Mouse (Mus musculus) MEL (cell line): ENCODE results near the gene Dhrs7b. TPM values are rescaled to one million over a fixed set of nuclear protein-coding genes. Genes with fewer than 3 reads are reported as not detected.

ENCODE experiments used
- DNase-seq: peaks from one replicate; pipeline ENCODE4 v3.0.0; 2011; ENCODE audit warnings: low read depth, low spot score
- H3K27ac ChIP-seq: 2 replicates; pipeline ENCODE4 v1.5.1; 2012; ENCODE audit warnings: low read depth, mild to moderate bottlenecking, control low read depth, low read length, moderate library complexity; ENCODE audit not compliant: control insufficient read depth
- H3K27me3 ChIP-seq, 2 experiments: fragments of 150-350 bp in 1 of 2; sonication (generic) in 1 of 2; 2 replicates each; pipeline ENCODE4 v1.6.1; 2012; ENCODE audit warnings: low read length in 2 of 2, mild to moderate bottlenecking in 2 of 2, improper control_type of control experiment in 1 of 2, moderate library complexity in 1 of 2; ENCODE audit not compliant: insufficient read depth in 2 of 2, control insufficient read depth in 1 of 2
- H3K36me3 ChIP-seq, 2 experiments: 2 replicates each; pipeline ENCODE4 v1.6.1; 2012 to 2014; ENCODE audit warnings: low read length in 2 of 2, improper control_type of control experiment in 1 of 2, inconsistent platforms in 1 of 2, mild to moderate bottlenecking in 1 of 2; ENCODE audit not compliant: insufficient read depth in 2 of 2, control insufficient read depth in 1 of 2
- H3K4me1 ChIP-seq, 2 experiments: fragments of 150-350 bp in 1 of 2; sonication (generic) in 1 of 2; 2 replicates each; pipeline ENCODE4 v1.6.1; 2012; ENCODE audit warnings: low read length in 2 of 2, improper control_type of control experiment in 1 of 2, mild to moderate bottlenecking in 1 of 2; ENCODE audit not compliant: insufficient read depth in 2 of 2, control insufficient read depth in 1 of 2
- H3K4me3 ChIP-seq, 2 experiments: fragments of 150-350 bp in 1 of 2; sonication (generic) in 1 of 2; 2 replicates each; pipeline ENCODE4 v1.5.1; 2012; ENCODE audit warnings: low read depth in 2 of 2, low read length in 2 of 2, mild to moderate bottlenecking in 2 of 2, moderate library complexity in 2 of 2, control low read depth in 1 of 2, improper control_type of control experiment in 1 of 2; ENCODE audit not compliant: control insufficient read depth in 1 of 2, insufficient read depth in 1 of 2
- H3K79me2 ChIP-seq: 2 replicates; pipeline ENCODE4 v1.6.1; 2012; ENCODE audit warnings: mild to moderate bottlenecking, low read length, moderate library complexity; ENCODE audit not compliant: control insufficient read depth, poor library complexity, insufficient read depth
- H3K9ac ChIP-seq: 2 replicates; pipeline ENCODE4 v1.6.1; 2012; ENCODE audit warnings: low read depth, mild to moderate bottlenecking, control low read depth, low read length, moderate library complexity; ENCODE audit not compliant: control insufficient read depth, poor library complexity, severe bottlenecking
- H3K9me3 ChIP-seq: fragments of 150-350 bp; sonication (generic); replicated peaks from 2 replicates; pipeline ENCODE4 v1.6.1; 2012; ENCODE audit warnings: mild to moderate bottlenecking, low read length, improper control_type of control experiment, moderate library complexity; ENCODE audit not compliant: insufficient read depth
- CHD1 ChIP-seq: IDR thresholded peaks from 2 replicates; pipeline ENCODE4 v1.6.1; 2012; ENCODE audit warnings: low read depth, mild to moderate bottlenecking, inconsistent platforms, low read length, improper control_type of control experiment
- CHD2 ChIP-seq: IDR thresholded peaks from 2 replicates; pipeline ENCODE4 v1.6.1; 2011; ENCODE audit warnings: low read length, improper control_type of control experiment
- CTCF ChIP-seq, 3 experiments: IDR thresholded peaks in 2 of 3; conservative IDR thresholded peaks in 1 of 3; 2 replicates each; pipeline ENCODE4 v1.5.1; 2011 to 2012; ENCODE audit warnings: low read length in 3 of 3, low read depth in 2 of 3, mild to moderate bottlenecking in 2 of 3, improper control_type of control experiment in 1 of 3, inconsistent platforms in 1 of 3, mixed read lengths in 1 of 3, moderate library complexity in 1 of 3; ENCODE audit not compliant: control insufficient read depth in 1 of 3, insufficient read depth in 1 of 3, poor library complexity in 1 of 3, severe bottlenecking in 1 of 3
- ELF1 ChIP-seq: IDR thresholded peaks from 2 replicates; pipeline ENCODE4 v1.6.1; 2014; ENCODE audit warnings: low read depth, mild to moderate bottlenecking, inconsistent platforms, low read length, improper control_type of control experiment, moderate library complexity
- ETS1 ChIP-seq: IDR thresholded peaks from 2 replicates; pipeline ENCODE4 v1.6.1; 2012; ENCODE audit warnings: low read depth, mild to moderate bottlenecking, inconsistent platforms, low read length, improper control_type of control experiment, moderate library complexity
- GABPA ChIP-seq: IDR thresholded peaks from 2 replicates; pipeline ENCODE4 v1.6.1; 2012; ENCODE audit warnings: low read depth, mild to moderate bottlenecking, inconsistent platforms, low read length, improper control_type of control experiment, moderate library complexity
- GATA1 ChIP-seq: IDR thresholded peaks from 2 replicates; pipeline ENCODE4 v1.6.1; 2011; ENCODE audit warnings: low read depth, low read length, improper control_type of control experiment
- HCFC1 ChIP-seq: IDR thresholded peaks from 2 replicates; pipeline ENCODE4 v1.6.1; 2012; ENCODE audit warnings: low read depth, mild to moderate bottlenecking, inconsistent platforms, low read length, improper control_type of control experiment, moderate library complexity
- JUND ChIP-seq: IDR thresholded peaks from 2 replicates; pipeline ENCODE4 v1.6.1; 2011; ENCODE audit warnings: low read depth, mild to moderate bottlenecking, improper control_type of control experiment, low read length
- KAT2A ChIP-seq: conservative IDR thresholded peaks from 2 replicates; pipeline ENCODE4 v1.6.1; 2012; ENCODE audit warnings: low read depth, low read length, improper control_type of control experiment, inconsistent platforms
- MAFK ChIP-seq: IDR thresholded peaks from 2 replicates; pipeline ENCODE4 v1.6.1; 2011; ENCODE audit warnings: low read depth, mild to moderate bottlenecking, low read length, improper control_type of control experiment, borderline replicate concordance
- MAX ChIP-seq: IDR thresholded peaks from 2 replicates; pipeline ENCODE4 v1.6.1; 2011; ENCODE audit warnings: low read length, improper control_type of control experiment
- MAZ ChIP-seq: IDR thresholded peaks from 2 replicates; pipeline ENCODE4 v1.6.1; 2012; ENCODE audit warnings: low read depth, mild to moderate bottlenecking, inconsistent platforms, low read length, improper control_type of control experiment
- MEF2A ChIP-seq: IDR thresholded peaks from 2 replicates; pipeline ENCODE4 v1.6.1; 2014; ENCODE audit warnings: low read depth, mild to moderate bottlenecking, inconsistent platforms, low read length, improper control_type of control experiment; ENCODE audit not compliant: poor library complexity, insufficient replicate concordance, severe bottlenecking; ENCODE audit errors: extremely low read depth
- MYB ChIP-seq: IDR thresholded peaks from 2 replicates; pipeline ENCODE4 v1.6.1; 2011; ENCODE audit warnings: mild to moderate bottlenecking, low read depth, low read length, improper control_type of control experiment
- MYC ChIP-seq: IDR thresholded peaks from 2 replicates; pipeline ENCODE4 v1.6.1; 2011; ENCODE audit warnings: low read depth, mild to moderate bottlenecking, low read length, improper control_type of control experiment, moderate library complexity
- NELFE ChIP-seq: IDR thresholded peaks from 2 replicates; pipeline ENCODE4 v1.6.1; 2011; ENCODE audit warnings: low read depth, low read length, improper control_type of control experiment
- NRF1 ChIP-seq: IDR thresholded peaks from 2 replicates; pipeline ENCODE4 v1.6.1; 2014; ENCODE audit warnings: low read depth, mild to moderate bottlenecking, inconsistent platforms, low read length, improper control_type of control experiment, moderate library complexity; ENCODE audit not compliant: poor library complexity, insufficient read depth, severe bottlenecking
- POLR2A ChIP-seq, 2 experiments: IDR thresholded peaks; 2 replicates each; pipeline ENCODE4 v1.6.1; 2011 to 2012; ENCODE audit warnings: low read length in 2 of 2, mild to moderate bottlenecking in 2 of 2, control low read depth in 1 of 2, improper control_type of control experiment in 1 of 2, low read depth in 1 of 2, moderate library complexity in 1 of 2; ENCODE audit not compliant: control insufficient read depth in 1 of 2, insufficient read depth in 1 of 2, poor library complexity in 1 of 2
- POLR2AphosphoS5 ChIP-seq: IDR thresholded peaks from 2 replicates; pipeline ENCODE4 v1.6.1; 2012; ENCODE audit warnings: low read depth, borderline replicate concordance, mild to moderate bottlenecking, inconsistent platforms, low read length, moderate library complexity, mixed read lengths
- RAD21 ChIP-seq: IDR thresholded peaks from 2 replicates; pipeline ENCODE4 v1.6.1; 2011; ENCODE audit warnings: mild to moderate bottlenecking, low read depth, low read length, improper control_type of control experiment
- RCOR1 ChIP-seq: IDR thresholded peaks from 2 replicates; pipeline ENCODE4 v1.6.1; 2012; ENCODE audit warnings: low read depth, mild to moderate bottlenecking, inconsistent platforms, low read length, improper control_type of control experiment
- SIN3A ChIP-seq: IDR thresholded peaks from 2 replicates; pipeline ENCODE4 v1.6.1; 2012; ENCODE audit warnings: low read length, improper control_type of control experiment, inconsistent platforms
- SMC3 ChIP-seq: IDR thresholded peaks from 2 replicates; pipeline ENCODE4 v1.6.1; 2011; ENCODE audit warnings: low read depth, low read length, improper control_type of control experiment
- TAL1 ChIP-seq: IDR thresholded peaks from 2 replicates; pipeline ENCODE4 v1.6.1; 2012; ENCODE audit warnings: mild to moderate bottlenecking, inconsistent platforms, low read length, moderate library complexity, mixed read lengths
- TBP ChIP-seq: IDR thresholded peaks from 2 replicates; pipeline ENCODE4 v1.8.0; 2011; ENCODE audit warnings: low read depth, low read length, improper control_type of control experiment
- UBTF ChIP-seq: IDR thresholded peaks from 2 replicates; pipeline ENCODE4 v1.6.1; 2012; ENCODE audit warnings: low read depth, mild to moderate bottlenecking, inconsistent platforms, low read length, improper control_type of control experiment, moderate library complexity, borderline replicate concordance; ENCODE audit not compliant: insufficient read depth
- USF1 ChIP-seq: IDR thresholded peaks from 2 replicates; pipeline ENCODE4 v1.6.1; 2014; ENCODE audit warnings: low read depth, mild to moderate bottlenecking, inconsistent platforms, low read length, improper control_type of control experiment, moderate library complexity
- USF2 ChIP-seq, 2 experiments: IDR thresholded peaks; 2 replicates each; pipeline ENCODE4 v1.6.1; 2011 to 2012; ENCODE audit warnings: improper control_type of control experiment in 2 of 2, low read length in 2 of 2, borderline replicate concordance in 1 of 2, inconsistent platforms in 1 of 2, low read depth in 1 of 2, mild to moderate bottlenecking in 1 of 2; ENCODE audit not compliant: insufficient read depth in 1 of 2
- ZC3H11A ChIP-seq: IDR thresholded peaks from 2 replicates; pipeline ENCODE4 v1.6.1; 2012; ENCODE audit warnings: low read depth, mild to moderate bottlenecking, inconsistent platforms, low read length, improper control_type of control experiment
- ZKSCAN1 ChIP-seq: IDR thresholded peaks from 2 replicates; pipeline ENCODE4 v1.6.1; 2012; ENCODE audit warnings: low read depth, mild to moderate bottlenecking, inconsistent platforms, low read length, improper control_type of control experiment, moderate library complexity
- ZMIZ1 ChIP-seq: IDR thresholded peaks from 2 replicates; pipeline ENCODE4 v1.6.1; 2012; ENCODE audit warnings: low read depth, mild to moderate bottlenecking, inconsistent platforms, low read length, improper control_type of control experiment, moderate library complexity
- polyA plus RNA-seq, 2 experiments: library from polyadenylated mRNA; stranded (reverse) in 1 of 2; unstranded in 1 of 2; fragments of >175 nt in 1 of 2; fragments of >200 nt in 1 of 2; gene quantifications; 2 replicates each; pipeline versions ENCODE4 v1.2.1 to v1.2.4; 2012; ENCODE audit warnings: low replicate concordance in 2 of 2, low read depth in 1 of 2; ENCODE audit not compliant: insufficient read length in 2 of 2, insufficient read depth in 1 of 2, missing spikeins in 1 of 2
- total RNA-seq: library from RNA; depleted of rRNA; stranded (reverse); fragments of 300-350 nt; gene quantifications from 2 replicates; pipeline ENCODE4 v1.2.3, GENCODE M21; 2012

Gene Dhrs7b
- total and polyA plus RNA-seq, 3 experiments: 49.5 to 94.7 (median 81.5) TPM

GRCm38 (mm10) chr11:60878675-60879294 is 48.4 kb downstream of the Dhrs7b start, which contains the start of gene Tmem11 (continued):
- no peak for TF ChIP-seq USF2 (IDR thresholded peaks at IDR 0.05; ENCODE audit: borderline replicate concordance in 1 of 2, insufficient read depth in 1 of 2, low read depth in 1 of 2, low read length in 2 of 2)
- TF ChIP-seq GATA1: no peak
- TF ChIP-seq CTCF (IDR thresholded peaks at IDR 0.05 in 2 of 3, conservative IDR thresholded peaks at IDR 0.05 in 1 of 3; ENCODE audit: control insufficient read depth in 1 of 3, insufficient read depth in 1 of 3, low read depth in 2 of 3, low read length in 3 of 3, poor library complexity in 1 of 3, severe bottlenecking in 1 of 3): no peak; a peak in 1 of 6 replicates
- no peak for TF ChIP-seq MYB
- no peak for TF ChIP-seq SMC3
- no peak for TF ChIP-seq CHD1
- TF ChIP-seq NELFE: peak; percentile 77

GRCm38 (mm10) chr11:60879423-60879822 is 49.0 kb downstream of the Dhrs7b start:
- Histone ChIP-seq H3K36me3 (peaks cover 9 to 27% of the 10 kb centered on the region in 2 experiments), H3K9ac (peak overlapping the region; percentile 90), H3K4me3 (peak overlapping the region; percentile 69 to 79), H3K27me3 (no peaks in the 10 kb centered on the region), H3K9me3 (no peaks in the 10 kb centered on the region), H3K4me1 (peaks cover 7 to 28% of the 10 kb centered on the region in 2 experiments; a peak in 3 of 4 replicates), H3K79me2 (peaks cover 47% of the 10 kb centered on the region), H3K27ac (peak overlapping the region; percentile 93)
- peak; percentile 94 for DNase-seq
- TF ChIP-seq MAZ (peak; percentile 23; the same call in 1 of the 2 replicates), CHD2 (no peak), POLR2AphosphoS5 (no peak), NELFE (no peak; the same call in 1 of the 2 replicates), SMC3 (peak; percentile 73), JUND (no peak), USF1 (peak; percentile 88), NRF1 (no peak), RAD21 (peak; percentile 57), TAL1 (no peak), MAX (peak; percentile 100), MYC (peak; percentile 100), MYB (peak; percentile 82), POLR2A (IDR thresholded peaks at IDR 0.05; ENCODE audit: control insufficient read depth in 1 of 2, insufficient read depth in 1 of 2, low read depth in 1 of 2, low read length in 2 of 2, poor library complexity in 1 of 2) (peak in 1 of 2 experiments; percentile 51; a peak in 1 of 4 replicates), MEF2A (no peak), SIN3A (peak; percentile 99), GATA1 (peak; percentile 24; the same call in 1 of the 2 replicates), CHD1 (peak; percentile 91; the same call in 1 of the 2 replicates), ZMIZ1 (0 out of 2 replicates have a peak, but pooled peaks have one; percentile 32), CTCF (IDR thresholded peaks at IDR 0.05 in 2 of 3, conservative IDR thresholded peaks at IDR 0.05 in 1 of 3; ENCODE audit: control insufficient read depth in 1 of 3, insufficient read depth in 1 of 3, low read depth in 2 of 3, low read length in 3 of 3, poor library complexity in 1 of 3, severe bottlenecking in 1 of 3) (peak; percentile 78 to 95 (median 89)), ZKSCAN1 (no peak), ZC3H11A (peak; percentile 47), RCOR1 (0 out of 2 replicates have a peak, but pooled peaks have one; percentile 13), ETS1 (peak; percentile 62; the same call in 1 of the 2 replicates), UBTF (no peak), ELF1 (no peak; the same call in 1 of the 2 replicates), MAFK (no peak; the same call in 1 of the 2 replicates), KAT2A (peak; percentile 26; the same call in 1 of the 2 replicates), GABPA (no peak), TBP (peak; percentile 81), HCFC1 (peak; percentile 75)
